Mouse (Mus musculus) G1E (cell line): ENCODE measurements at regions not wholly inside any gene's neighbourhood (a gene's known extent, or its start where the extent isn't known, plus 50 kb on each side); places are given as distances from the start of the nearest gene placed in this dataset.

Experiments
- ATAC-seq: 2 replicates; pipeline ENCODE4 v1.8.0; 2016; ENCODE audit warnings: mild to moderate bottlenecking; ENCODE audit not compliant: insufficient number of reproducible peaks, poor library complexity, low FRiP score, severe bottlenecking; ENCODE audit errors: extremely low read depth
- DNase-seq: peaks from one replicate; pipeline ENCODE4 v3.0.0; 2012; ENCODE audit warnings: low spot score
- H3K27me3 ChIP-seq: 2 replicates; pipeline ENCODE4 v1.6.1; 2012; ENCODE audit warnings: mild to moderate bottlenecking, low read length, inconsistent platforms; ENCODE audit not compliant: insufficient read depth
- H3K36me3 ChIP-seq: replicated peaks from 2 replicates; pipeline ENCODE3; 2012; ENCODE audit warnings: mild to moderate bottlenecking, inconsistent platforms
- H3K4me1 ChIP-seq: 2 replicates; pipeline ENCODE4 v1.6.1; 2012; ENCODE audit warnings: low read depth, low read length, inconsistent platforms, mixed read lengths; ENCODE audit not compliant: insufficient read depth
- H3K4me3 ChIP-seq: 2 replicates; pipeline ENCODE4 v1.5.1; 2012; ENCODE audit warnings: low read depth, mild to moderate bottlenecking, inconsistent platforms, low read length, moderate library complexity, mixed read lengths
- H3K9me3 ChIP-seq: replicated peaks from 2 replicates; pipeline ENCODE4 v1.6.1; 2012; ENCODE audit warnings: inconsistent platforms
- CTCF ChIP-seq: IDR thresholded peaks from 2 replicates; pipeline ENCODE4 v1.5.1; 2012; ENCODE audit warnings: low read depth, low read length, inconsistent platforms, mixed read lengths
- GATA1 ChIP-seq: IDR thresholded peaks from 2 replicates; pipeline ENCODE4 v1.6.1; 2012; ENCODE audit warnings: borderline replicate concordance, low read length, inconsistent platforms, mixed read lengths
- GATA2 ChIP-seq: IDR thresholded peaks from 2 replicates; pipeline ENCODE4 v1.6.1; 2012; ENCODE audit warnings: low read depth, low read length, inconsistent platforms, borderline replicate concordance
- POLR2AphosphoS5 ChIP-seq: IDR thresholded peaks from 2 replicates; pipeline ENCODE4 v1.6.1; 2012; ENCODE audit warnings: low read depth, low read length, inconsistent platforms; ENCODE audit not compliant: insufficient replicate concordance
- TAL1 ChIP-seq: conservative IDR thresholded peaks from 2 replicates; pipeline ENCODE4 v1.6.1; 2012; ENCODE audit warnings: low read depth, low read length, inconsistent platforms, mixed read lengths

GRCm38 (mm10) chr6:59498800-59499199 is 72.7 kb upstream of the Gprin3 start:
- Histone ChIP-seq H3K36me3 (no peaks in the 10 kb centered on the region), H3K27me3 (no peaks in the 10 kb centered on the region), H3K9me3 (no peaks in the 10 kb centered on the region), H3K4me1 (no peaks in the 10 kb centered on the region), H3K4me3 (no peak overlapping the region)
- no peak for TF ChIP-seq CTCF
- TF ChIP-seq TAL1: no peak
- TF ChIP-seq POLR2AphosphoS5: no peak
- TF ChIP-seq GATA2: no peak
- no peak for TF ChIP-seq GATA1
- no peak for DNase-seq
- no peak for ATAC-seq

GRCm38 (mm10) chr6:59498079-59498478 is 72.0 kb upstream of the Gprin3 start:
- Histone ChIP-seq H3K36me3 (no peaks in the 10 kb centered on the region), H3K9me3 (no peaks in the 10 kb centered on the region), H3K27me3 (no peaks in the 10 kb centered on the region), H3K4me3 (no peak overlapping the region), H3K4me1 (no peaks in the 10 kb centered on the region)
- DNase-seq (no peak), ATAC-seq (no peak)
- no peak for TF ChIP-seq GATA1
- peak; percentile 41 for TF ChIP-seq CTCF

- Histone ChIP-seq H3K9me3 (no peaks in the 10 kb centered on the region), H3K4me1 (no peaks in the 10 kb centered on the region), H3K27me3 (no peaks in the 10 kb centered on the region), H3K36me3 (no peaks in the 10 kb centered on the region), H3K4me3 (no peak overlapping the region)
- no peak for DNase-seq
- TF ChIP-seq CTCF: no peak
- no peak for TF ChIP-seq TAL1
- no peak for TF ChIP-seq GATA1
- no peak for TF ChIP-seq GATA2
- TF ChIP-seq POLR2AphosphoS5: no peak
- ATAC-seq: no peak
Observed at GRCm38 (mm10) chr6:59489001-59489575, 63.0 kb upstream of the Gprin3 start.

GRCm38 (mm10) chr6:59488386-59488785 is 62.3 kb upstream of the Gprin3 start:
- H3K4me3 ChIP-seq: no peak overlapping the region
- TF ChIP-seq TAL1 (no peak), POLR2AphosphoS5 (no peak), GATA1 (no peak), GATA2 (no peak), CTCF (no peak)
- H3K9me3 ChIP-seq: no peaks in the 10 kb centered on the region
- H3K4me1 ChIP-seq: no peaks in the 10 kb centered on the region
- DNase-seq: no peak
- no peaks in the 10 kb centered on the region for H3K27me3 ChIP-seq
- no peak for ATAC-seq
- no peaks in the 10 kb centered on the region for H3K36me3 ChIP-seq

GRCm38 (mm10) chr6:59484004-59484403 is 57.9 kb upstream of the Gprin3 start:
- H3K27me3 ChIP-seq: no peaks in the 10 kb centered on the region
- no peak for DNase-seq
- H3K4me3 ChIP-seq: no peak overlapping the region
- no peaks in the 10 kb centered on the region for H3K9me3 ChIP-seq
- no peak for ATAC-seq
- H3K4me1 ChIP-seq: no peaks in the 10 kb centered on the region
- no peak for TF ChIP-seq CTCF
- no peak for TF ChIP-seq POLR2AphosphoS5
- TF ChIP-seq GATA2: no peak
- TF ChIP-seq GATA1: no peak
- no peaks in the 10 kb centered on the region for H3K36me3 ChIP-seq

GRCm38 (mm10) chr6:59483587-59483986 is 57.5 kb upstream of the Gprin3 start:
- DNase-seq: no peak
- H3K27me3 ChIP-seq: no peaks in the 10 kb centered on the region
- no peaks in the 10 kb centered on the region for H3K9me3 ChIP-seq
- H3K4me3 ChIP-seq: no peak overlapping the region
- no peaks in the 10 kb centered on the region for H3K4me1 ChIP-seq
- no peak for ATAC-seq
- no peaks in the 10 kb centered on the region for H3K36me3 ChIP-seq
- TF ChIP-seq GATA2 (no peak), GATA1 (no peak), TAL1 (no peak), POLR2AphosphoS5 (no peak)
